19 mouse cellular contexts compared by ENCODE assay signal in genomic region chr4:44601370-44601769, GRCm38 (mm10).
DNase-seq lines count a peak whose midpoint lies in the region; ATAC-seq and TF ChIP-seq lines count a peak whose summit lies in the region.
"Had no signal": no experiment of that assay in that cellular context is flagged by ENCODE, and none has a peak within 500 bp of the region (broad histone marks: within the 10 kb centered on the region; RNA-seq: fewer than 3 reads in every experiment).

No protein-coding gene starts in this region.

- no peak overlapping the region for H3K27ac ChIP-seq in midbrain, embryonic 11.5 days (ENCODE audit: low read depth, low read length)
- no peak overlapping the region for H3K27ac ChIP-seq in midbrain, postnatal 0 days (ENCODE audit: low read depth, low read length)
- H3K27ac ChIP-seq: embryonic facial prominence, embryonic 10.5 days; intestine, embryonic 15.5 days; macrophage; neural tube, embryonic 12.5 days had no signal

- H3K4me3 ChIP-seq in midbrain, embryonic 11.5 days (ENCODE audit: low read depth, low read length), result no peak overlapping the region
- no peak overlapping the region for H3K4me3 ChIP-seq in midbrain, postnatal 0 days (ENCODE audit: low read depth, low read length)
- H3K4me3 ChIP-seq: embryonic facial prominence, embryonic 10.5 days; erythroblast, embryonic 14.5 days; hindbrain, embryonic 12.5 days; intestine, embryonic 15.5 days; neural tube, embryonic 12.5 days had no signal

- no peaks in the 10 kb centered on the region for H3K9me3 ChIP-seq in midbrain, embryonic 11.5 days (ENCODE audit: control insufficient read depth, low read length)
- H3K9me3 ChIP-seq in midbrain, postnatal 0 days (ENCODE audit: low read length), result no peaks in the 10 kb centered on the region
- H3K9me3 ChIP-seq: embryonic facial prominence, embryonic 10.5 days; hindbrain, embryonic 12.5 days; intestine, embryonic 15.5 days; neural tube, embryonic 12.5 days had no signal

- 69% methylated on average over 8 of the region's 8 CpGs for WGBS in midbrain, embryonic 11.5 days
- 71% methylated on average over 8 of the region's 8 CpGs for WGBS in midbrain, postnatal 0 days

- no peak for ATAC-seq in midbrain, embryonic 11.5 days (ENCODE audit: low FRiP score)
- no peak for ATAC-seq in midbrain, postnatal 0 days (ENCODE audit: low FRiP score)
- ATAC-seq: activated CD4-positive, CD25-positive, alpha-beta regulatory T cell, adult 4 months; forebrain, postnatal 0 days; intestine, embryonic 15.5 days had no signal

- intact Hi-C loops in heart, postnatal 25 days (cut with DNase I), result no loop called here

- TF ChIP-seq CTCF in midbrain, postnatal 0 days (IDR thresholded peaks at IDR 0.05), result no peak

- H3K4me1 ChIP-seq in midbrain, embryonic 11.5 days (ENCODE audit: control insufficient read depth, insufficient read depth, low read length), result peaks cover 5% of the 10 kb centered on the region; the same call in 1 of the 2 replicates
- H3K4me1 ChIP-seq in midbrain, postnatal 0 days (ENCODE audit: insufficient read depth, low read length), result no peaks in the 10 kb centered on the region

- DNase-seq in cerebellum, postnatal 10 days, result peak; percentile 30 to 39
- no peak for DNase-seq in cerebellum, adult 11 months
- DNase-seq in heart, postnatal 4 days, result peak; percentile 27
- no peak for DNase-seq in heart, postnatal 25 days (ENCODE audit: low spot score)
- DNase-seq in midbrain, embryonic 11.5 days (ENCODE audit: low spot score, missing footprints), result peak; percentile 47
- no peak for DNase-seq in midbrain, postnatal 0 days (ENCODE audit: low spot score)
- DNase-seq in kidney, postnatal 36 days, result peak; percentile 40 to 46
- DNase-seq in thymus, postnatal 25 days, result no peak
- DNase-seq: gastrocnemius, postnatal 14 days; thymus, adult 18-20 months had no signal

- no peak overlapping the region for H3K9ac ChIP-seq in midbrain, embryonic 11.5 days (ENCODE audit: low read length)
- H3K9ac ChIP-seq in midbrain, postnatal 0 days (replicated peaks; ENCODE audit: low read length, poor library complexity, severe bottlenecking), result no peak overlapping the region
- H3K9ac ChIP-seq: forebrain, postnatal 0 days; hindbrain, embryonic 12.5 days; intestine, embryonic 15.5 days; neural tube, embryonic 12.5 days had no signal

- no peaks in the 10 kb centered on the region for H3K36me3 ChIP-seq in midbrain, embryonic 11.5 days (ENCODE audit: control insufficient read depth, insufficient read depth, low read length)
- H3K36me3 ChIP-seq in midbrain, postnatal 0 days (ENCODE audit: insufficient read depth, low read length), result no peaks in the 10 kb centered on the region
- H3K36me3 ChIP-seq: embryonic facial prominence, embryonic 10.5 days; hindbrain, embryonic 12.5 days; intestine, embryonic 15.5 days; neural tube, embryonic 12.5 days had no signal

- no peak overlapping the region for H3K4me2 ChIP-seq in midbrain, embryonic 11.5 days
- H3K4me2 ChIP-seq in midbrain, postnatal 0 days (ENCODE audit: low read depth, low read length, poor library complexity, severe bottlenecking), result no peak overlapping the region
- H3K4me2 ChIP-seq: heart, embryonic 11.5 days; hindbrain, embryonic 12.5 days; intestine, embryonic 15.5 days; neural tube, embryonic 12.5 days had no signal

- H3K27me3 ChIP-seq in midbrain, embryonic 11.5 days (ENCODE audit: control insufficient read depth, insufficient read depth, low read length), result no peaks in the 10 kb centered on the region
- no peaks in the 10 kb centered on the region for H3K27me3 ChIP-seq in midbrain, postnatal 0 days (ENCODE audit: insufficient read depth, low read length)
- H3K27me3 ChIP-seq: intestine, embryonic 15.5 days; neural tube, embryonic 12.5 days had no signal

Comparison
In these comparisons a context has a peak if more than half of its experiments do, and no peak if none do; other contexts are left out.
1. DNase-seq: peak in cerebellum, postnatal 10 days (2 of 2), heart, postnatal 4 days (single experiment), midbrain, embryonic 11.5 days (single experiment) and kidney, postnatal 36 days (2 of 2); none in cerebellum, adult 11 months (single experiment), heart, postnatal 25 days (single experiment), midbrain, postnatal 0 days (single experiment) and thymus, postnatal 25 days (single experiment).